Mouse (Mus musculus): ENCODE results near the gene Lsamp. TPM values are rescaled to one million over a fixed set of nuclear protein-coding genes. Genes with fewer than 3 reads are reported as not detected.

Lsamp gene
- polyA plus RNA-seq, 1 experiment from 2014 or later: 27.9 TPM

DNA sequence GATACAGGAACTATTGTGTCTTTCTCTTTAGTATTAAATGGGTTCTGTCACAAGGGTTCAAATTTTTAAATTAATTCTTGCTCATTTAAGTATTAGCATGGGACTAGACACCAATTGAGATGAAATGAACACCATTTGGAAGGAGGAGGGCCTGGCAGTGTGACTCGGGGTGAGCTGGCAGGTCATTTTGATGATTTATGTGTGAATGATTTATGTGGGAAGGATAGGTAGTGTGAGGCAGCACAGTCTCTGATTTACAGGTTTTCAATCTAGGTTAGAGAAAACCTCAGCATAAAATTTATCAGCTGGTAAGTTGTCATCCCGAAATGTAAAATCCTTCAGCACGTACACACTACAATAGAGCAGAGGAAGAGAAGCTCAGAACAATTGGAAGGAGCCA is 729.6 kb downstream of the Lsamp start:
- no peak for ATAC-seq
- H3K27ac ChIP-seq: no peak overlapping the region
- 74% methylated on average over 3 of the region's 3 CpGs for WGBS
- no peaks in the 10 kb centered on the region for H3K9me3 ChIP-seq (replicated peaks)
- H3K36me3 ChIP-seq (ENCODE audit: poor library complexity, severe bottlenecking): no peaks in the 10 kb centered on the region
- no peaks in the 10 kb centered on the region for H3K27me3 ChIP-seq
- no peak overlapping the region for H3K9ac ChIP-seq
- H3K4me3 ChIP-seq: no peak overlapping the region
- 0 out of 2 replicates have a peak, but pooled peaks cover 12% of the 10 kb centered on the region for H3K4me1 ChIP-seq
- no peak overlapping the region for H3K4me2 ChIP-seq

DNA sequence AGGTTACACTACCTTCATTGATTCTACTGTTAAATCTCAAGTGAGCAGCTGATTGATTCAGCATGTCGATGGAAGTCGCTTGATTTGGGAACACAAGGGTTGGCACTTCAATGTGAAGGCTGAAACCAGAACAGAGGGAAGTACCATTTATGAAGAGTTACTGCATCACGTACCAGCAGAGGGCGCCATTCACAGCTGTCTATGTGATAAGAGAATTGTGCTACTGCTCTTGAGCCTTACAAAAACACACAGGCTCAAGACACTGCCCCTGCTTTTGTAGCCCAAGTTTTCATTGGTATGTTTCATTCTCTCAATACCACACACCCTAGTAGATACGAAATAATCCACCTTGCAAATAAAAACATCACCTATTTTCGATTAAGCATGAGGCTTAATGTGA is 754.9 kb downstream of the Lsamp start:
- Histone ChIP-seq H3K9me3 (replicated peaks) (no peaks in the 10 kb centered on the region), H3K27ac (no peak overlapping the region), H3K27me3 (no peaks in the 10 kb centered on the region), H3K9ac (no peak overlapping the region), H3K36me3 (ENCODE audit: poor library complexity, severe bottlenecking) (no peaks in the 10 kb centered on the region), H3K4me2 (no peak overlapping the region), H3K4me3 (no peak overlapping the region), H3K4me1 (0 out of 2 replicates have a peak, but pooled peaks cover 3% of the 10 kb centered on the region)
- peak; percentile 70 for ATAC-seq
- 33% methylated on average over 6 of the region's 6 CpGs for WGBS

DNA sequence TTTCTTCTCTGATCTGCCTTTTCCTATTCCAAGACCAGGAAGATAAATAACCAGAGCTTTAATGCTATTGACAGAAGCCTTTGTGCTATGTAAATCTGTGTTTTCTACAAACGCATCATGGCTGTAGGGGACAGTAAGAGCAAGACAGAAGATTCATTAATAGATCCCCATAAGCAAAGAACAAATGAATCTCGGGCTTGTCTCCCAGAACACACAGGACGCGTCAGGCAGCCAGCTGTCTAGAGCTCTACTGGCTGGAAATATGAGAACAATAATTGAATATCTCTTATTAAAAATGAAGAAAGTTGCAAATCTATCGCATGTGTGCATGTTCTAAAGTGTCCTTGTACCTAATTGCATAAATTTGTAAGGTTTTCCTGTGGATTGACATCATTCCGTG is 755.6 kb downstream of the Lsamp start:
- no peaks in the 10 kb centered on the region for H3K9me3 ChIP-seq (replicated peaks)
- ATAC-seq: 0 out of 2 replicates have a peak, but pooled peaks have one; percentile 21
- H3K27me3 ChIP-seq: no peaks in the 10 kb centered on the region
- no peaks in the 10 kb centered on the region for H3K36me3 ChIP-seq (ENCODE audit: poor library complexity, severe bottlenecking)
- no peak overlapping the region for H3K27ac ChIP-seq
- no peak overlapping the region for H3K4me3 ChIP-seq
- H3K4me2 ChIP-seq: no peak overlapping the region
- 85% methylated on average over 6 of the region's 6 CpGs for WGBS
- no peak overlapping the region for H3K9ac ChIP-seq
- H3K4me1 ChIP-seq: 0 out of 2 replicates have a peak, but pooled peaks cover 3% of the 10 kb centered on the region

DNA sequence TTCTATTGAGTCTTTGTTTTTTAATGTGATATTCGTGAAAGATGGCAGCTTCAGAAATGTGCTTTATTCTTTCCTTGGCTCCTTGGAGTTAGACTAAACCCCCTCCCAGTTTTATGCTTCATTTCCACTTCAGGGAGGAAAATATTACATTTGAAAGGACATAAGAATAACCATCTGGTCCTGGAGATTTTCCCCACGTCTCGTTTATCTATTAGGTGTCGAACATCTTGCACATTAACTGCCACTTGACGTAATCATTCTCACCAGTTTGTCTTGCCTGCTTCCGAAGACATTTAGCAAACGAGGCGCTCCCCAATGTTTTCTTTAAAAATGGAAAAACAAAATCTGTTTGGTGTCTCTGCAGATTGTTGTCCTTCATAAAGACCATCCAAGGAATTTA is 756.1 kb downstream of the Lsamp start:
- no peaks in the 10 kb centered on the region for H3K36me3 ChIP-seq (ENCODE audit: poor library complexity, severe bottlenecking)
- 71% methylated on average over 8 of the region's 8 CpGs for WGBS
- ATAC-seq: peak; percentile 52; the same call in 1 of the 2 replicates

DNA sequence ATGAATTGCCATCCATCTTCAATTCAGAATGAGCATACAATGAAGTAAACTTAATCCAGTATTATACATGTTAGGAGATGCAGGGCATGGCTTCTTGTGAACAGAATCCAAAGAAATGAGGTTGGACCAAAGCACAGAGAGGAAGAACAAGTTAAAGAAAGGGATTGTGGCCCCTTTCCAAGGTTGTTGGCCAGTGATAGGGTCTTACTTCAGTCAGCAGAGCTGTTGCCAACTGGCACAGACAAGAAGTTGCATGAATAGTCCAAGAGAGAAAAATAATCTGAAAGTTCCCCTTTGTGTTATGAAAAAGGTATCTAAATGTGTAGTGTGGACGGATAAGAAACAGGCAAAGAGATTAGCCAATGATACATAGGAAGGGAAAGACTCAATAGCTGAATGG is 843.0 kb downstream of the Lsamp start:
- Histone ChIP-seq H3K4me1 (no peaks in the 10 kb centered on the region), H3K36me3 (ENCODE audit: poor library complexity, severe bottlenecking) (no peaks in the 10 kb centered on the region), H3K27me3 (no peaks in the 10 kb centered on the region), H3K27ac (no peak overlapping the region), H3K4me3 (no peak overlapping the region), H3K9ac (no peak overlapping the region), H3K9me3 (replicated peaks) (no peaks in the 10 kb centered on the region), H3K4me2 (no peak overlapping the region)
- 51% methylated on average over 1 of the region's 1 CpGs for WGBS
- no peak for ATAC-seq

More for the DNA sequence above, 756.1 kb downstream of the Lsamp start:
- Histone ChIP-seq H3K9ac (no peak overlapping the region), H3K4me2 (no peak overlapping the region), H3K9me3 (replicated peaks) (no peaks in the 10 kb centered on the region), H3K4me1 (0 out of 2 replicates have a peak, but pooled peaks cover 3% of the 10 kb centered on the region), H3K27me3 (no peaks in the 10 kb centered on the region), H3K27ac (no peak overlapping the region), H3K4me3 (no peak overlapping the region)

DNA sequence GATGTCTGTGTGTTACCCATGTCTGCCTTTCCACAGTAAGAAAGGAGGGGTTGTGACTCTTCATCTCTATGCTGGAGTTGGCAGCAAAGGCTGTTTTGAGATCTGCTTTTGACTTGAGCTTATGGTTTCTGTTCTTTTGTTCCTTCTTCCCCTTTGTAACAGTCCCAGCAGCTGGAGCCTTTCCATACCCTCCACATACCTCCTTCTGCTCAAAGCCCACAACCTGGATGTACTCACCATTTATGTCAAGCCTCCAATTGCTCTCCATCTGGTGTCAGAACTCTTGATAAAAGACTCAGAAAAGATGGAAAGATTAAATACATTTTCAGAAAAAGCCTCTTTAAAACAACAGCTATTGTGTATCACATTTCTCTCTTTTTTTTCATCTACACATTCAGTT is 847.4 kb downstream of the Lsamp start:
- Histone ChIP-seq H3K4me1 (no peaks in the 10 kb centered on the region), H3K27me3 (no peaks in the 10 kb centered on the region), H3K9me3 (replicated peaks) (no peaks in the 10 kb centered on the region), H3K27ac (no peak overlapping the region), H3K9ac (no peak overlapping the region), H3K36me3 (ENCODE audit: poor library complexity, severe bottlenecking) (no peaks in the 10 kb centered on the region), H3K4me3 (no peak overlapping the region), H3K4me2 (no peak overlapping the region)
- no peak for ATAC-seq

DNA sequence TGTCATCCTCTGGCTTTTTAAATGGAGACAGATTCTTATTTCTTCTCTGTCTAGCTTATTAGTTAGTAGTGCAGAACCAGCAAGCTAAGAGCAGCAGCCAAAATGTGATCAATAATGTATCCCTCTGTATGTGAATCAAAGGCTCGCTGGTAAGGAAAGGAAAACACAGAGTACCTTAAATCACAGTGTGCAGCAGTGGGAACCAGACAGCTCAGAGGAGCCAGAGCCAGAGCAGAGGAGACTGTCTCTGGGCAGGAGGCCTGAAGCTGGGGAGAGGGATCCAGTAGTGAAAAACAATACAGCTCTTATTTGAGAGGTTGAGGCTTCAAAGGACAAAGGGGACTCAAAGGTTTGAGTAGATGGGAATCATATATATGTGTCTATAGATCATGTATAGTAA is 857.6 kb downstream of the Lsamp start:
- no peak overlapping the region for H3K4me3 ChIP-seq
- no peaks in the 10 kb centered on the region for H3K36me3 ChIP-seq (ENCODE audit: poor library complexity, severe bottlenecking)
- H3K27me3 ChIP-seq: no peaks in the 10 kb centered on the region
- no peak for ATAC-seq
- no peaks in the 10 kb centered on the region for H3K9me3 ChIP-seq (replicated peaks)
- 60% methylated on average over 1 of the region's 1 CpGs for WGBS
- no peak overlapping the region for H3K9ac ChIP-seq
- no peak overlapping the region for H3K27ac ChIP-seq
- H3K4me2 ChIP-seq: no peak overlapping the region
- H3K4me1 ChIP-seq: no peaks in the 10 kb centered on the region

DNA sequence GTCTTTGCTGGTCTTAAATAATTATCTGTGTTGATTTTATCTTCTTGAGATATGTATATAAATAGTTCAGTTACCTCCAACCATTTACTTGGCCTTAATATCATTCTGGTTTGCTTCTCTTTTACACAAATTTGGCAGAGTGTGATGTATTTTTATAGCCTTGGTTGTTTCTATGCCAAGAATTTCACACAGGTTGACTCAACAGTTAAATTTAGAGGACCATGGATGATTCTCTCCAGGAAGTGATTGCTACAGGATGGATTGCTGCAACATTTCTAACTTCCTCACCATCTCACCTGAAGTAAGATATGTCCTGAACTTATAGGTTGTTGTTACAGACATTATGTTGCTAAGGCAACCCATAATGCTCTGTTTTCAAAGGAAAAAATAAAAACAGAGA is 882.6 kb downstream of the Lsamp start:
- H3K4me1 ChIP-seq: no peaks in the 10 kb centered on the region
- no peaks in the 10 kb centered on the region for H3K27me3 ChIP-seq
- H3K9me3 ChIP-seq (replicated peaks): no peaks in the 10 kb centered on the region
- H3K4me2 ChIP-seq: no peak overlapping the region
- H3K4me3 ChIP-seq: no peak overlapping the region
- H3K27ac ChIP-seq: no peak overlapping the region
- no peak overlapping the region for H3K9ac ChIP-seq
- no peaks in the 10 kb centered on the region for H3K36me3 ChIP-seq (ENCODE audit: poor library complexity, severe bottlenecking)
- ATAC-seq: no peak

DNA sequence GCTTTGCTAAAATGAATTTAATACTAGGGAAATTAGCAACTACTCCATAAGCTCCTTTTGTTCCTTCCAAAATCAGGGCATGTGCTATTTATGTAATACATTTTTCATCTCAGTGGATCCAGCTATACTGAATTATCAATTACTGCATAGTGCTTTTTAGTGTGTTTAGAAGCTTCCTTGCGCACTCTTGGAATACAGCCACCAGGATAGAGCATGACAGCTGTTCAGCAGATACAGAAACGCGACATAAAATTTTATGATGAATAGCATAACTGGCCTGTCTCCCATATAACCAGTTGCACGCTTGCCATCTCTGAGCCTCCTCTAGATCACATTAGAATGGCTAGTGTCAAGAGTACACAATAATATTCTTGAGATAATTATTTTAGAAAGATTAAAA is 894.1 kb downstream of the Lsamp start:
- Histone ChIP-seq H3K27ac (no peak overlapping the region), H3K4me1 (no peaks in the 10 kb centered on the region), H3K9me3 (replicated peaks) (no peaks in the 10 kb centered on the region), H3K27me3 (no peaks in the 10 kb centered on the region), H3K4me2 (no peak overlapping the region), H3K4me3 (no peak overlapping the region), H3K36me3 (ENCODE audit: poor library complexity, severe bottlenecking) (no peaks in the 10 kb centered on the region), H3K9ac (no peak overlapping the region)
- 0 out of 2 replicates have a peak, but pooled peaks have one; percentile 33 for ATAC-seq
- WGBS: 84% methylated on average over 4 of the region's 4 CpGs

DNA sequence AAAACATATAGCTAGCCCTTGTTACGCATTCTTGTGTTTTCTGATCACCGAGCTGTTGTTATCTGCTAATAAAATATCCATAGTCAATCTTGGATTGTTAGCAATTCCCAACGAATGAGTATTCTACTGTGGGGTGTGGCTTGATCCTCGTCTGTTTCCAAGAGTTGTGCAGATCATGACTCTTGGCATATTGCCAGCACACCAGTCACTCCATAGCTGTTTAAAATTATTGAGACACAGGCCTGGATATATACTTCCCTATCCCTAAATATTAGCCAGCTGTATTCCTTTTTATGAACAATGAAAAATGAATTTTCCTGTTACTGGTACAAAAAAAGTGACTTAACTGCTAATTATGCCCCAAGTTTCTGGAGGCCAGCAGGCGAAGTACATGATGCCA is 897.8 kb downstream of the Lsamp start:
- Histone ChIP-seq H3K36me3 (ENCODE audit: poor library complexity, severe bottlenecking) (no peaks in the 10 kb centered on the region), H3K27ac (no peak overlapping the region), H3K27me3 (no peaks in the 10 kb centered on the region), H3K4me2 (no peak overlapping the region), H3K9ac (no peak overlapping the region), H3K4me1 (no peaks in the 10 kb centered on the region), H3K4me3 (no peak overlapping the region), H3K9me3 (replicated peaks) (no peaks in the 10 kb centered on the region)
- 76% methylated on average over 5 of the region's 5 CpGs for WGBS
- ATAC-seq: no peak

DNA sequence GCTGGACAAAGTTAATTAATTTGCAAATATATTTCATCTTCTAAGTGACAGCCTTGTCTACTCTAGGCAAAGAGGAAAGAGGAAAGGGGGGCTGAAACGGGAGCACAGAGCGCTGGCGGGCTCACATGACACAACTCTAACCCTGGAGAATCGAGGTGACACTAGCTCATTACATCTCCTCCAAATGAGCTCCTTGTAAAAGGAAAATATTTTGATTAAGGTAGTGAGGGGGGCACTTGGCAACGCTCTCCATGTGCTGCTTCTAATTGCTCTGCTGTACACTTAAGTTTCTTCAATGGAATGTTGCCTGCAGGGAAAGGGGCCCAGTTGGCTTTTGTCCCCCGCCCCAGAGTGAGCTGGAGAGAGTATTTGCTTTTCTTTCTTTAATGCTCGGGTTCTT is 907.2 kb downstream of the Lsamp start:
- no peaks in the 10 kb centered on the region for H3K36me3 ChIP-seq (ENCODE audit: poor library complexity, severe bottlenecking)
- no peak overlapping the region for H3K4me2 ChIP-seq
- H3K4me3 ChIP-seq: no peak overlapping the region
- H3K27me3 ChIP-seq: no peaks in the 10 kb centered on the region
- peaks cover 15% of the 10 kb centered on the region for H3K4me1 ChIP-seq
- H3K27ac ChIP-seq: no peak overlapping the region
- H3K9ac ChIP-seq: no peak overlapping the region
- peak; percentile 92 for ATAC-seq
- H3K9me3 ChIP-seq (replicated peaks): no peaks in the 10 kb centered on the region
- 8% methylated on average over 7 of the region's 7 CpGs for WGBS

DNA sequence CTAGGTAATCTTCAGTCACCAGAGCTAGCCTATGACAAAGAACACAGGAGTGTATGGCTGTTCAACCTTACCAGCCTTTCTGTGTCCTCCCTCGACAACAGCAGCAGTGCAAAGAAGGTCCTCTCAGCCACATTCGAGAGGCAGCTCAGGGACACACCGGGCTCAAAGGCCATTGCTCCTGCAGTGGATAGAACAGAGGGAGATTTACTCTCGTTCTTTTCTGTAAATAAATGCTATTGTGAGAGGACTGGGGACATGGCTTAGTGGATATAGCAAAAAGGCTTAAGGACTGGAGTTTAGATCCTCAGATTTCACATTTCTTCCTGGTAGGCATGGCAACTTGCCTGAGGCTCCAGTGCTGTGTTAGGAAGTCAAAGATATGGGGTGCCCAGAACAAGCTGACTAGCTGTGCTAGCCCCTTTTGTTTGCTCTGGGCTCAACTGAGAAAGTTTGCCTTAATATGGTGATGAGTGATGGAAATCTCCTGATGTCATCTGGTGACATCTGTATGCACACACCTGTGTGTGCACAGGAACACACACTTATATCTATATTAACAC is 913.7 kb downstream of the Lsamp start:
- Histone ChIP-seq H3K27me3 (no peaks in the 10 kb centered on the region), H3K9ac (no peak overlapping the region), H3K27ac (no peak overlapping the region), H3K4me3 (no peak overlapping the region), H3K4me2 (no peak overlapping the region), H3K4me1 (no peaks in the 10 kb centered on the region), H3K36me3 (ENCODE audit: poor library complexity, severe bottlenecking) (no peaks in the 10 kb centered on the region), H3K9me3 (replicated peaks) (no peaks in the 10 kb centered on the region)
- 30% methylated on average over 4 of the region's 4 CpGs for WGBS
- ATAC-seq: no peak

DNA sequence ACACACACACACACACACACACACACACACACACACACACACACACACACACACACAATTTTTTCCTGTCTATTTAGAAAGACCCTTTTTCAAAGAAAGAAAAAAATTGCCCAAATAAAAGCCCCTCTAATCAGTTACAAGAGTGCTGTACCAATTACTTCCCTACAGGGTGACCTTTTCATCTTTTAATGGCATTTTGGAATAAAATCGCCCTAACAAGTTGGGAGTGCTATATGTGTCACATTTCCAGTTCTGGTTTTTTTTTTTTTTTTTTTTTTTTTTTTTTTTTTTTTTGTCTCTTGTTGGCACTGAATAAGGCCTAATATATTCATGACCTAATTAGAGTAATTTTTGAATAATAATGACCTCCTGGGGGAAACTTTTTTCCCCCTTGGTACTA is 923.7 kb downstream of the Lsamp start:
- WGBS: 35% methylated on average over 1 of the region's 1 CpGs
- Histone ChIP-seq H3K36me3 (ENCODE audit: poor library complexity, severe bottlenecking) (no peaks in the 10 kb centered on the region), H3K4me2 (no peak overlapping the region), H3K4me3 (no peak overlapping the region), H3K27ac (no peak overlapping the region), H3K9me3 (replicated peaks) (no peaks in the 10 kb centered on the region), H3K27me3 (no peaks in the 10 kb centered on the region), H3K4me1 (no peaks in the 10 kb centered on the region; the same call in 1 of the 2 replicates), H3K9ac (no peak overlapping the region)
- peak; percentile 90 for ATAC-seq
